Mouse (Mus musculus) layer of hippocampus, postnatal 25 days (tissue): ENCODE measurements at regions not wholly inside any gene's neighbourhood (a gene's known extent, or its start where the extent isn't known, plus 50 kb on each side); places are given as distances from the start of the nearest gene placed in this dataset.

Experiments used
- DNase-seq, 2 experiments: peaks; one replicate each; pipeline ENCODE4 v3.0.0; 2022; ENCODE audit warnings: mixed read lengths in 2 of 2, low spot score in 1 of 2; ENCODE audit errors: extremely low spot score in 1 of 2

DNA sequence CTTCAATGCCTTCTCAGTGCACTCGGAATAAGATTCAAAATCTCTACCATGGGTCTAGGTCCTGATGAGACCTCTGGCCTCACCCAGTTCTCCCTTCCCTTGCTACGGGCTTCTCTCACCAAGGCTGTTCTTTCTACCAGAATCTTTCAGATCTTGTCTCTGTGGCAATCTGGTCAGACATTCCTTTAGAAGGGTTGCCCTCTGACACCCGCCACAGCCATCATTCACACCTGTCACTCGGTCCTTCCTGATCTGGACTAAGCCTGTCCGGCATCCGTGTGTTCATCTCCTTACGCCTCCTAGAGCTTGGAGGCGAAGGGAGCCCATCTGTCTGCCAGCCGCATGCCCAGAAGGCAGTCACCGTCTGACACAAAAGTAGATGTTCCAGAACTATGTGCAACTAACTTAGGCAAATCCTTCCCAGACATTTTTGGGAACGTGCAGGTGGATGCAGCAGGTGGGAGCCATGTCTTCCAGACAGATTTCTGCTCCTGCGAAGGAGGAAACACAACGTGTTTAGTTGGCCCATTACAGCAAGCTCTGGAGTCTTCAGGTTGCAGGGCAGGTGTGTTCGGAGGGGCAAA lies 77.7 kb downstream of the Fam76b start:
- DNase-seq: no peak

DNA sequence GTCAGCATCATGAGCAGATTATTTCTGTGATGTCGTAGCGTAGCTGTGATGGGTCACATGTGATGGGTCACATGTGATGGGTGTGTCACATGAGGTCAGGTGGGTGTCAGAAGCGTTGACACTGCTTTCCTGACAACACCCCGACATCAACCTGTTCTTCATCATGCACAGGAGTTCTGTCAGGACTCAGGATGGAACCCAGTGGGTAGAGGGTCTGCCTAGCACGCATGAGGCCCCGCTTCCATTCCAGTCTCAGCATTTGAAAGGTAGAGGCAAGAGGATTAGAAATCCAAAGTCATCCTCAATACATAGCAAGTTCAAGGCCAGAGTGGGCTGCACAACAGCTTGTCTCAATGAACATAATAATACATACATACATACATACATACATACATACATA lies 79.2 kb downstream of the Fam76b start:
- no peak for DNase-seq

DNA sequence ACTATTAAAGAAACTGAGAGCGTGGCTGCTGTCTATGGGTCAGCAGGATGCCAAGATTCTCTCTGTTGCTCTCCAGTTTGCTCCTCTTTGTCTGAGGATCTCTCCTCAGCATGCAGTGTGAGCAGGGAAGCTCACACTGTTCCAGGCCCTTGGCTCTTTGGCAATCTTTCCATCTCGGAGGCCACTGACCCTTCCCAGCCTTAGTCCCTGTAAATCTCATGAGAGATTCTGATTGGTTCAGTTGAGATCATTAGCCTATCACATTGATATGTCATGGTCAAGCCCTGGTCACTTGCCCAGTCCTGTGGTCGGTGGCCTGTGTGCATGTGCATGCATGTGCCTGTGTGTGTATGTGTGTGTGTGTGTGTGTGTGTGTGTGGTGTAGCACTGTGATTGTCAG lies 82.1 kb downstream of the Fam76b start:
- DNase-seq: no peak

DNA sequence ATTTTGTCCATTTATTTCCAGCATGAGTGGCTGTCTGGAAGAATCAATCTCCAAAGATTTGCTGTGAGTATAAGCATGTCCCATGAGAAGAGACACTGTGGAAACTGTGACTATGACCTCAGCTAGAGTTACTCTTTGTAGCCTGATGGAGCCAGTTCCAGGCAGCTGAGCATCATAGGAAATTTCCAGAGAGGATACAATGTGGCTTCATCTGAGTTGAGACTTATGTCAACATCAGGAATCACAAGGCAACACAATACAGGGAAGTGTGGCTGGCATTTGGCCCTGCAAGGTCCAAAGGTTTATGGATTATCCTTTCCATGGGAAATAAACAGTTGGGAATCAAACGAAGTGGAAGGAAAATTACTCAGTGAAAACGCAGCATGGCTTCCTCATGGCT lies 82.6 kb downstream of the Fam76b start:
- DNase-seq: no peak

DNA sequence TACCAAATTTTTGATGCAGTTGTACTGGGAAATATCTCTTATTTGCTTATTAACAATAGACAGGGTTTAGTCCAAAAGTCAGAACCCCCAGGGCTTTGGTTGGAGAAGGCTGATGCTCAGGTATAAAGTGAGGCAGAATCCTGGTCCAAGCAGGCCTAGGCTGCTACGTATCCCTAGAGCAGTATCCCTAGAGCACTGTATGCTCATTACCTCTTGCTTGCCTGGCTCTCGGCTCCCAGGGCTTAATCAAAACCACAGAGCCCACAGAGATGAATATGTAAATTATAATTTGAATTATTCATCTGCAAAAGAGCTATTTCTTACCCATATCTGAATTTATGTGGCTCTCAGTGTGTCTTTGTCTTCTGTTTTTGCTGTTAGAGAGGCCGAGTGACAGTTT lies 85.9 kb downstream of the Fam76b start:
- DNase-seq: no peak

DNA sequence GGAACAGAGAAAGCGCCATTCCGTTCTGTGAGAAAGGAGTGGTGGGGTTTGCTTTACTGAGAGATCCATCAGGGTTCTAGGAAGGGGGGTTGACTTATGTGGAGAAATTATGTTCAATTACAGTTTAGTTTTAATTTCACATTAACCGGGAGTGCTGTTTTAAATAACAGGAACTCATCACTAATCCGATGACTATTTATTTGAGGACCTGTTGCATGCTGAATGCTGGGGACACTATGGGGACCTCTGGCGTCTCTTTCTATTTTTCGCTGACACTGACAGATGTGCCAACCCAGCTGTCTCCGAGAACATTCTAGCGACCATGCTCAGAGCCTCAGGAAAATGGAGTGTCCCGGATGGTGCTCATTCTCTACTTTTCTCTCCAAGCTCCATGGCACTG lies 86.6 kb downstream of the Fam76b start:
- no peak for DNase-seq

DNA sequence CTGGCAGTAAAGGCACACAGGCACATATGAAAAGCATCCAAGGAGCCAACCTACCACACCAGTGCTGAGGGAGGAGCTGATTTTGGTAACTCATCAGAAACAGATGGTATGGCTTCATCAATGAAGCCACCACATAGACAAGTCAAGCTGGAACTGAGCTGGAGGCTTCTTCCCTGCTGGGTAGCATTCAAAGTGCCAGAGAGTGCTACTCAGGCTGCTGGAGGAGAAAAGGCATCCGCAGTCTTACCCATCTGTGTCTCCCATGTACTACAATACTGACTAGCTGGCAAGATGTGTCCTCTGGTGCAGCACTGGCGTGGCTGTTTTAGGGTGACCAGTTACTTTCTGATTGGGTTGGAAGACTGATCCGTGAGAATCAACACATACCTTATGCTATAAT lies 87.3 kb downstream of the Fam76b start:
- no peak for DNase-seq

DNA sequence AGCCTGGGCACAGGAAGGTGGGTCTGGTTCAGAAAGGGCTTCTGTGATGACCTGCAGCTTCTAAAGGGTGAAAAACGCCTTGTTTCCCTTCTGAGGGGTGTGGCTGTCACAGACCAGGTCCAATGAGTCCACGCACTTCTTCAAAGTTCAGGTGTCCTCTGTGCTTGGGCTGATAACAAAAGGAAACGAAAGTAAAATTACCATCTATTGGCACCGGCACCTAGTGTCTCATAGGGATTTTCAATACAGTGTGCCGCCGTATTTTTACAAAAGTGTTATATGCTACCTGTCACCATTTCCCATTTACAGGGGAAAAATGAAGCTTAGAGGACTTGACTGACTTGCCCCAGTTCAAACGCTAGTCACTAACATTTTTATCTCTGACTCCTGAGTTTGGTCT lies 89.3 kb downstream of the Fam76b start:
- no peak for DNase-seq

DNA sequence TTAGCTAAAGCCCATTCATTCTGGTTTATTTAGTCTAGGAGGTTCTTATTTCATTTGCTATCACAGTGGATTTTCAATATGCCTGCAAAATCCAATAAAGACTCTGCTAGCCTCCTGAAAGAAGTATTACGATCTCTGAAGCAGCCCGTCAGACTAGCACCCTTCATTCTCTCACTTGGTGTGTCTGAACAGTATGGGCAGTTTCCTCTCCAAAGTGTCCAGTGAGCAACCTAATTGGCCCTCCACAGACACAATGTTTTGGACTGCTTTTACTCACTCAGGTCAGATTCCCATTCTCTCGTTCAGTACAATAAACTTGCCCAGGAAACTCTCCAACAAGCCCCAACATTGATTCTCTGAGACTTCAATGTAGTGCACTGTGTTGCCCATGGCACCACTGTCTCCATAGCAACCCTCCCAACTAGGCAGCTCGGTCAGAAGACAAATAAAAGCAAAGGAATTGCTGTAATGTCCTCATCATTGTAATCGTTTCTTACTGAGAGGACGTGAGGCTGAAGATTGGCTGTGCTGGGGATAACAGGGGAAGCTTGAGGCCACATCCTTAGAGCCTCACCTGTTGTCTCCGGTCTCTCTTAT lies 91.2 kb downstream of the Fam76b start:
- DNase-seq: no peak

DNA sequence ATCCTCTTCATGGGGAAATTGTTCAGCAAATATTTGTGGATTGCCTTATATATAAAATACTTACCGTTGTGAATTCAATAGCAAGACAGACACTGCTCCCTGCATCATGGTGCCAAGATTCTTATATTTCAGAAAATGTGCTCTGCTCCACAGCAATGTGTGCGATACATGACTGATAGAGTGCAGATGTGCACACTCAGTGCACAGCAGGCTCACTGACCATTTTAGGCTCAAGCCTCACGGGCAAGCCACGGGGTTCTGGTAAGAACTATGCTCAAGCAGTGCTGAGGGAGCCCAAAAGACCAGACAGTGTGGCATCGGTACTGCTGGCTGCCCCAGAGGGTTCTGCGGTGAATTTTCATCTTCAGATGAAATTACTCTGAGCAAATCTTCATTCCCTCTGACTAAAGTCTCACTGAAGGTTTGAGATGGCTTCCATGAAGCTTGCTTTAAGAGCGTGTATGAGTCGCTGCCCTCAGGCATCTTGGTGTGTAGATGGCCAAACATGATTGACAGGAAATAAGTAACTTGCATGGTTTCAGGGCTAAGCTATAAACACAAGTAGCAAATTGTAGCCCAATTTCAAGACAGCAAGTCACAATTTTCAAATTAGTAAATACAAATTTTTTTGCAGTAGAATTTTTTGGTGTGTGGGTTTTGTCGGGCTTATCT lies 92.4 kb downstream of the Fam76b start:
- DNase-seq: no peak

DNA sequence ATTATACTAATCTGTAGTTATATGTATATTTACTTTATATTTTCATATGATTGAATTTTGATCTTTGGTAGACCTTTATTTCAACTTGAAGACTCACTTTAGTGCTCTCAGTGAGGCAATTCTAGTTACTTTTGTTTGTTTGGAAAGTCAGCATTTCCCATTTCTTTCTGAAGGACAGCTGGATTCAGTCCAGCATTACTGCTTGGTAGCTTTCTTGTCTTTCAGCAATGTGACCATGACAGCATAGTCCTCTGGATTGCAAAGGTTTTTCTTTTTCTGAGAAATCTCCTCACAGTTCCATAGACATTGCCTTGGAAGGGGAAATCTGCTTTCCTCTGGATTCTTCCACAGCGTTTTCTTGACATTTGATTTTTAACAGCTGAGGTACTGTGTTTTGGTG lies 93.1 kb downstream of the Fam76b start:
- DNase-seq: no peak

DNA sequence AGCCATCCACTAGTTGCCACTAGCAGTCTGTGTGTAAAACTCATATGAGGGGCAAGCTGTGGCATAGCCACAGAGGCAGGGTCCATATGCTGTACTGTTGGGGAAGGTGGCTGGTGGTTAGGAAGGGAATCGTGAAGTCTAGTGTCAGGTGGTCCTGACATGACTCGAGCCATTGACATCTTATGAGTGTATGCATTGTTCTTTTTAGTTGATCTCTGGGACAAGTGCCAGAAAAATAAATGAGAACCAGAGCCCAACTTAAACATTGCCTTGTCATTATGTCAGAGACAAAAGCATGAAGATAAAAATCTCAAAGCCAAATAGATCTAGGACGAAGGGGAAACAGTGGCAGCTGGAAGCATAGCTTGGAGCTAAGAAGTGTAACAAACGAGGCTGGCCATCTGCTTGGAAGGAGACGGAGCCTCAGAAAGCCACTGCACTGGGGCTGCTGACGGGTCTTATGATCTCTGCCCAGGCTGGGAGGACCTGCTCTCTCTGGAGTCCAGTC lies 104.5 kb downstream of the Fam76b start:
- no peak for DNase-seq

DNA sequence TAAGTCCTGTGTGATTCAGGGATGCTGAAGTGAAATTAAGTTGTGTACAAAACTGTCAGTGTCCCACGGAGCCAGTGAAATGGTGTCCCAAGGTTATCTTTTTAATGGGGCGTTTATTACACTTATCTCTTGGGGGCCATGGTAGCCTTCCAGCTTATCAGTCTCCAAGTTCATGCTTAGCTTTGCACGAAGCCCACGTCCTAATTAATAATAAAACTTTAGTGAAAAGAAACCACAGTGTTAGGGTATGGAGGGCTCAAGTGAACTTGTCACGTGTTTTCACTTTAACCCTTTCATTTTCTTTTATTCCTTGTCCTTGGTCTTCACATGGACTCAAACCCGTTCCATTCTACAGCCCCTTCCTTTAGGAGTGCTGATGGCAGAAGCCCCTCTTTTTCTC lies 105.9 kb downstream of the Fam76b start:
- no peak for DNase-seq

DNA sequence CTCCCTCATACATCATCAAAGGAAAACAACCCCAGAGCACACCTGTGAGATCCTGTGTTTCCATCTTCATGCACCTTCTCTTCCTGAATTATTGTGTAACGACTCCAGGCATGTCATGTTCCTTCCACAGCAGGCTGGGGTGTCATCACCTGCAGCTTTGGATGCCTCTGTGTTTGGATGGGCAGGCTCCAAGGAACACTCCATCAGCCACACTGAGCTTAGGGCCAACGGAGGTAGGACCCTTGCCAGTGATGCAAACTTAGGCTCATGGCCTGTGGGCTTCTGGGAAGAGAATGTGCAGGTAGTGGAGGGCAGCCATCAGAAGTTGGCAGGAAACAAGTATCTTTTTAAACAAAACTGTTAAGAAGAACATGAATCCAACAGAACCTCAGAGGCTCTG lies 109.8 kb downstream of the Fam76b start:
- DNase-seq: no peak

DNA sequence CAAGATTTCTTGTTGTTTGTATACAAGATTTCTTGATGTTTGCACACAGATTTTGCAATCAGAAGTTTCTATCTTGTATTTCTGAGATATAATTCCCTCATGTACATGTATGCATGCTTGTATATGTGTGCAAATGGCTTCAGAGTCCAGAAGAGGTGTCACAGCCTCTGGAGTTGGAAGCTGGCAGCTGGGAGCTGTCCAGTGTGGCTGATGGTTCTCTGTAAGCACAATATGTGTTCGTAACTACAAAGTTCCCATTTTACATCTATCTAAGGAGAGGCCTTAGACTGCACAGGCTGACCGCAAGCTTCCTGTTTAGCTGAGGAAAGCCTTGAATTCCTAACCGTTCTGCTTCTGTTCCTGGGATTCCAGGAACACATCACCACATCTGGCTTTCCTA lies 119.0 kb downstream of the Fam76b start:
- no peak for DNase-seq

DNA sequence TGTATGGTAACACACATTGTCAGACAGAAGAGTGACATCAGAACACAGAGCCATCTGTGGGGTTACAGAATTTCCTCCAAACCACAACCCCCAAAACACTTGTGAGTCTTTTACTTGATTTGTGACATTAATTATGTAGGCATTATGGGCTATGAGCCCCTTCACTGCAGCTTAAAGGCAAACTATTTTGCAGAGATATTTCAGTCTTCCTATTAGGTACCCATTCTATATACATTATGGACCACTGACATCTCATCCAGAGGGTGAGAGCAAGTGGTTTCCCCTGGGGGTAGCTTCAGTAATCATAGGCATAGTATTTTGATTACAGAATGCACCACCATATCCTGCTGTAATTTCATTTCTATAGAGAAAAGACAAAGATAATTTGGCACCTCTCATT lies 124.6 kb downstream of the Fam76b start:
- no peak for DNase-seq

DNA sequence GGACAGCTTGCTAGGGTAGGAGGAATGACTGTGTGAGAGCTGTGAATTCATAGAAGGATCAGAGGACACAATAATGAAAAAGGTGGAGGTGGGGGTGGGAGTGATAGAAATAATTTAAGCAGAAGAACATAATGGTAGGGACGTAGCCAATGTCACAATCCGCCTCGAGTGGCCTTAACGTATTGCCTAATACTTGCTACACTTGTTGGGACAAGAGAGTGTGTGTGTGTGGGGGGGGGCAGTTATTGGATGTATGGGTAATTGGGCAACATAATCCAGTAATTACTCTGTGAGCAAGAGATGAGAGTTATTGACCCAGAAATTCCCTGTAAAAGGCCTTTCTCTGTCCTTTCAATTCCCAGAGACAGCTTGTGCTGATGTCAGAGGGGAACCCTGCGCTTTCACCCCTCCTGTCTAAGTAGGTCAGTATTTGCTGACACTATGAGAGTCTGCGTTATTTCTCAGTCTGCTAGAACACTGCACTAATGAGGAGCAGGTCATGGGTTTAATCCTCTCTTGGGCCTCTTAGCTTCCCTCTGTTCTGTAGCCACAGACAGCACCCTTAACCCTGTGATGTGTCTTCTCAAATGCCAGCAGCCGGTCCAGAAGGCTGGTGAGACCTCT lies 135.7 kb downstream of the Fam76b start:
- DNase-seq: no peak

DNA sequence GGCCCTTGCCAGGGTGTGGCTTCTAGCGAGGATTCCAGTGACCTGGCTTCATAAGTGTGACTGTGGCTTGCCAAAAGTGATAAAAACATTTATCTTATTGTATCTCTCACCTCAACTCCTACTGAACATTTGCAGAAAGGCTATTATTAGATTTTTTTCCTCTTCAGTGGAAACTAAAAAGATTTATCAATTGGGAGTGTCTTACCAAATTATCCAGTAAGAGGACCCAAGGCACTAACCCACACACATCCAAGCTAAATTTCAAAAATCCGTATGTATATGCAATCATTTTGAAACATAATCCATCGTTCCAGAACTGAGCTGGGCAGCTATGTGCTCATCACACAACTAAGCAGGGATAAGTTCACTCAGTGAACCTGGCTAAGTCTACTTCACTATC lies 136.3 kb downstream of the Fam76b start:
- DNase-seq: no peak

DNA sequence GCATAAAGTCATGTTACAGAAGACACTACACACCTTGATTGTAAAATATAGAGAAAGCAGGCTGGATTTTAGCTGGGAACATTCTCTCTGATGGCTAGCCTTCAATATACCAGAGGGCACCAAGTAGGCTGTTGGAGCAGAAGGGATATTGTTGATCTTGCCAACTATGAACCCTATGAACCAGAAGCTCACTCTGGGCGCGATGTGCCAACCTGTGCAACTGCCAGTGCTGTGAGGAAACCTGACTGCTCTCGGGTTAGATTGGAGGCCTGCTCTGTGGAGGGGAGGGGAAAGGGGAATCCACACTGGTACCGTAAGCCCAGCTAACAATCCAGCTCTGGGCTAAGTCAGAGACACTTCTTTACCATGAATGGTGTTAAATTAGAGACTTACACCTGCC lies 136.7 kb downstream of the Fam76b start:
- DNase-seq: no peak

DNA sequence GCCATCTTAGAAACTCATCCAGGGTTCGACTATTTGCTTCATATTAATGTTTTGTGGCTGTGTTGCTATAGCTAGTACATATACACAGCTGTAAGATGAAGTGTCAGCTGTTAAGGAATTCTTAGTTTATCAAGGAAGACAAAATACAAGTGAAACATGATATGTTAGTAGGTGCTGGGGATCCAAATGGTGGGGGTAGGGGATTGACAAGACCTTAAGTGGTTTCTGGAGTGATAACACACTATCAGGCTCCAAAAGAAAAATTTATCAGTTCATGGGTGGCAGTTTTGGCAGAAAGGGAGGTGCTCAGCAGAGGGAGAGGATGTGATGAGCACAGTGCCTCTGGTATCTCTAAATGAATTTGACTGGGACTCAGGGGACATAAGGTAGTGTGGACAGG lies 138.7 kb downstream of the Fam76b start:
- no peak for DNase-seq

DNA sequence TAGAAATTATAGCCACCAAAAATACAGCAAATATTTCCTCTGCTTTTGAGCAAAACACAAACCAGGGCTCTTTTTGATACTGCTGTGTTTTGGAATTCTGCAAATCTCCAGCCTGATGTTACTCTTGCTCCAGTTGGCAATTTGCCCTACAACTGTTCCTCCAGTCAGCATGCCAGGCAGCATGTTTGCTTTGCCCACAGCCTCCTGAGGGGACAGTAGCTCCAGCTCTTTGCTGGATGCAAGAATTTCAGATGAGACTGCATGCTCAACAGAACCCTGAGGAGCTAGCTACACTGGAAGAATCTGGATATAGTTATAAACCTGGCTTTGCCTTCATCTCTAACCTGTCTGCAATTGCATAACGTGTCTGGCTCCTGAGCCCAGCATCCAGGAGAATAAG lies 141.7 kb downstream of the Fam76b start:
- DNase-seq: peak in 1 of 2 experiments; percentile 9

DNA sequence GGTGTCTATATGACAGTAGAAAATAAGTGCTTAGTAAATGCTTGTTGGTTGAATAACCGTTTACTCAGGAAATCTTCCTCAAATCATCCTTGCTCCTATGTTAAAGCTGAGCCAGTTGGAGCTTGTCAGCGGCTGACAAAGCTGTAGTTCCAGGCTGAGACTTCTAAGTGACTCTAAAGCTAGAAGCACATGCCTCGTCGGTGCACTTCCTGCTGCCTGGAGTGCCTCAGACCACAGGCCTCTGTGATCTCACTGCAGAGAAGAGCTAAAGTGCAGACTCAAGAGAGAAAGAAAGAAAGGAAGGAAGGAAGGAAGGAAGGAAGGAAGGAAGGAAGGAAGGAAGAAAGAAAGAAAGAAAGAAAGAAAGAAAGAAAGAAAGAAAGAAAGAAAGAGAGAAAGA lies 146.1 kb downstream of the Fam76b start:
- DNase-seq: no peak
